In genomic region chr13:33762293-33763125, GRCm38 (mm10) we compare ENCODE assay signal across 8 mouse cellular contexts.
DNase-seq lines count a peak whose midpoint lies in the region.

No protein-coding gene starts in this region.

- peak overlapping the region; percentile 19; the same call in 1 of the 2 replicates for H3K4me3 ChIP-seq in limb, embryonic 10.5 days

- H3K27me3 ChIP-seq in limb, embryonic 10.5 days (ENCODE audit: low read depth, poor library complexity, severe bottlenecking): no peaks in the 10 kb centered on the region

- H3K36me3 ChIP-seq in limb, embryonic 10.5 days: no peaks in the 10 kb centered on the region

- no peaks in the 10 kb centered on the region for H3K4me1 ChIP-seq in limb, embryonic 10.5 days

- peak; percentile 14 for DNase-seq in thymus, postnatal 14 days
- DNase-seq in thymus, postnatal 0 days (ENCODE audit: low spot score): no peak
- peak; percentile 86 to 91 for DNase-seq in cerebellum, postnatal 14 days
- DNase-seq in gastrocnemius, postnatal 4 days (ENCODE audit: low spot score in 2 of 2): peak; percentile 22 to 76
- DNase-seq in kidney, adult 8-10 months: peak; percentile 38 to 78
- DNase-seq in limb, embryonic 10.5 days (ENCODE audit: low spot score): peak; percentile 44
- DNase-seq in ovary, adult 18-20 months (ENCODE audit: low spot score): peak; percentile 69
- DNase-seq in yolk sac, embryonic 10.5 days (ENCODE audit: low spot score): peak; percentile 55

- no peak overlapping the region for H3K27ac ChIP-seq in limb, embryonic 10.5 days

- 45% methylated on average over 18 of the region's 18 CpGs for WGBS in limb, embryonic 10.5 days

- no peaks in the 10 kb centered on the region; the same call in 1 of the 2 replicates for H3K9me3 ChIP-seq in limb, embryonic 10.5 days (replicated peaks)
